Comparison of ENCODE assay signal across 34 mouse cellular contexts in the genomic region with DNA sequence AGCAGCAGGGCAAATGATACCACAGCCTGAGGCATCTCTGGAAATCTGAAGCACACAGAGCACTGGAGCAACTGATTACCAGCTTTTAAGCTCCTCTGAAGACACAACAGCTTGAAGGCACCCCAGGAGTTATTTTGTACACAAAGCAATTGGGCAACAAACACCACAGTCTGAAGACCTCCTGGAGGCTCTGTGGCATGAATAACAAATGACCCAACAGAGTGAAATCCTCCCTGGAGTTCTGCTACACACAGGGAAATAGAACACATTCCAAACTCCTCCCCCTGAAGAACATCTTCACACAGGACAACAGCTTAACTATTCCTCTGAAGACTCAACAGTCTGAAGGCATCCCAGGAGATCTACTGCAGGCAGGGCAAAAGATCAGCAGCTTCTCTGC.
"Had no signal": no experiment of that assay in that cellular context is flagged by ENCODE, and none has a peak within 500 bp of the region (broad histone marks: within the 10 kb centered on the region; RNA-seq: fewer than 3 reads in every experiment).

No protein-coding gene starts in this region.

- H3K4me2 ChIP-seq: heart, embryonic 12.5 days; heart, embryonic 13.5 days; heart, embryonic 15.5 days; hindbrain, embryonic 12.5 days; hindbrain, embryonic 13.5 days; hindbrain, embryonic 14.5 days; hindbrain, embryonic 15.5 days; intestine, embryonic 15.5 days; kidney, embryonic 15.5 days had no signal

- H3K9me3 ChIP-seq: heart, embryonic 12.5 days; heart, embryonic 13.5 days; heart, embryonic 15.5 days; hindbrain, embryonic 10.5 days; hindbrain, embryonic 12.5 days; hindbrain, embryonic 13.5 days; hindbrain, embryonic 15.5 days; intestine, embryonic 15.5 days; kidney, embryonic 15.5 days had no signal

- ATAC-seq: hindbrain, embryonic 16.5 days; hindbrain, postnatal 0 days; inflammation-experienced regulatory T-cells, adult 6 months; intestine, embryonic 15.5 days; intestine, embryonic 16.5 days; intestine, postnatal 0 days had no signal

- H3K27ac ChIP-seq: heart, embryonic 13.5 days; heart, embryonic 15.5 days; hindbrain, embryonic 10.5 days; hindbrain, embryonic 12.5 days; hindbrain, embryonic 13.5 days; hindbrain, embryonic 14.5 days; hindbrain, embryonic 15.5 days; hindbrain, postnatal 0 days; intestine, embryonic 15.5 days; kidney, embryonic 15.5 days; kidney, postnatal 0 days; layer of hippocampus, adult 2 months; left cerebral cortex, adult 2 months had no signal

- DNase-seq: heart, postnatal 10 days; heart, postnatal 14 days; heart, postnatal 36 days; heart, postnatal 4 days; kidney, adult 11 months; kidney, adult 18-20 months; kidney, adult 2 months; kidney, adult 8-10 months; kidney, adult 9 months; kidney, postnatal 10 days; kidney, postnatal 14 days; kidney, postnatal 25 days; kidney, postnatal 36 days; kidney, postnatal 4 days; layer of hippocampus, adult 9-11 months; layer of hippocampus, postnatal 36 days had no signal

- H3K4me1 ChIP-seq: heart, embryonic 12.5 days; heart, embryonic 13.5 days; heart, embryonic 15.5 days; hindbrain, embryonic 10.5 days; hindbrain, embryonic 12.5 days; hindbrain, embryonic 13.5 days; hindbrain, embryonic 15.5 days; intestine, embryonic 15.5 days; kidney, embryonic 15.5 days had no signal

- H3K4me3 ChIP-seq: heart, embryonic 12.5 days; heart, embryonic 13.5 days; heart, embryonic 15.5 days; hindbrain, embryonic 10.5 days; hindbrain, embryonic 12.5 days; hindbrain, embryonic 13.5 days; hindbrain, embryonic 15.5 days; intestine, embryonic 15.5 days; kidney, embryonic 15.5 days; layer of hippocampus, adult 2 months; left cerebral cortex, adult 2 months had no signal

- H3K36me3 ChIP-seq: heart, embryonic 12.5 days; heart, embryonic 13.5 days; heart, embryonic 15.5 days; hindbrain, embryonic 10.5 days; hindbrain, embryonic 12.5 days; hindbrain, embryonic 13.5 days; hindbrain, embryonic 15.5 days; intestine, embryonic 15.5 days; kidney, embryonic 15.5 days had no signal

- H3K9ac ChIP-seq: heart, embryonic 12.5 days; heart, embryonic 13.5 days; heart, embryonic 15.5 days; hindbrain, embryonic 12.5 days; hindbrain, embryonic 13.5 days; hindbrain, embryonic 14.5 days; hindbrain, embryonic 15.5 days; intestine, embryonic 15.5 days; kidney, embryonic 15.5 days had no signal

- H3K27me3 ChIP-seq: heart, embryonic 12.5 days; heart, embryonic 13.5 days; heart, embryonic 15.5 days; hindbrain, embryonic 12.5 days; hindbrain, embryonic 13.5 days; hindbrain, embryonic 15.5 days; intestine, embryonic 15.5 days; kidney, embryonic 15.5 days had no signal
